Mouse (Mus musculus): ENCODE measurements around the gene 2610021A01Rik. TPM values are rescaled to one million over a fixed set of nuclear protein-coding genes. Genes with fewer than 3 reads are reported as not detected.
A peak's percentile ranks its signal among the peaks of the same experiment; 100 is the strongest.
"Not testable (repeated sequence)": the region's sequence is repeated elsewhere in the genome, so short reads cannot be mapped to it uniquely, and the experiment has no call there.

2610021A01Rik gene
- polyA plus RNA-seq (2012; rRNA removed) = 13.2 and 13.6 TPM in 2 replicates

GRCm38 (mm10) chr7:41599034-41599813, at the start of gene 2610021A01Rik:
Gene 2610021A01Rik, plus strand, starts transcription at chr7:41599230.
- DNase-seq (ENCODE audit: extremely low spot score in 1 of 2, low spot score in 1 of 2) = peak; percentile 89 to 96

GRCm38 (mm10) chr7:41560681-41561080, 38.3 kb upstream of the 2610021A01Rik start:
- no peak for DNase-seq (ENCODE audit: extremely low spot score in 1 of 2, low spot score in 1 of 2)

GRCm38 (mm10) chr7:41573562-41573961, 25.5 kb upstream of the 2610021A01Rik start, which contains the start of gene Gm6871:
Gene Gm6871, minus strand, starts transcription at chr7:41573662.
- not testable (repeated sequence) for DNase-seq (ENCODE audit: extremely low spot score in 1 of 2, low spot score in 1 of 2)

- DNase-seq (ENCODE audit: extremely low spot score in 1 of 2, low spot score in 1 of 2) = no peak
These were observed 21.1 kb upstream of the 2610021A01Rik start for GRCm38 (mm10) chr7:41577956-41578355.

- DNase-seq (ENCODE audit: extremely low spot score in 1 of 2, low spot score in 1 of 2) = no peak
These were observed 17.0 kb upstream of the 2610021A01Rik start for GRCm38 (mm10) chr7:41582028-41582427.

- not testable (repeated sequence) for DNase-seq (ENCODE audit: extremely low spot score in 1 of 2, low spot score in 1 of 2)
These were observed 11.2 kb upstream of the 2610021A01Rik start for GRCm38 (mm10) chr7:41587831-41588230.

GRCm38 (mm10) chr7:41598615-41599014, 415 bp upstream of the 2610021A01Rik start:
- no peak for DNase-seq (ENCODE audit: extremely low spot score in 1 of 2, low spot score in 1 of 2)

- no peak for DNase-seq (ENCODE audit: extremely low spot score in 1 of 2, low spot score in 1 of 2)
These were observed 1.0 kb downstream of the 2610021A01Rik start for GRCm38 (mm10) chr7:41599932-41600548.

- no peak for DNase-seq (ENCODE audit: extremely low spot score in 1 of 2, low spot score in 1 of 2)
These were observed 12.6 kb downstream of the 2610021A01Rik start for GRCm38 (mm10) chr7:41611654-41612053.

GRCm38 (mm10) chr7:41616241-41616640, 17.2 kb downstream of the 2610021A01Rik start:
- not testable (repeated sequence) for DNase-seq (ENCODE audit: extremely low spot score in 1 of 2, low spot score in 1 of 2)

- DNase-seq (ENCODE audit: extremely low spot score in 1 of 2, low spot score in 1 of 2) = peak; percentile 97 to 98
These were observed 33.6 kb downstream of the 2610021A01Rik start, which contains the start of gene Zfp788 for GRCm38 (mm10) chr7:41632409-41633220. Gene Zfp788, plus strand, starts transcription at chr7:41633203.

GRCm38 (mm10) chr7:41633221-41633984, 34.4 kb downstream of the 2610021A01Rik start:
- DNase-seq (ENCODE audit: extremely low spot score in 1 of 2, low spot score in 1 of 2) = peak; percentile 93 to 95

- not testable (repeated sequence) for DNase-seq (ENCODE audit: extremely low spot score in 1 of 2, low spot score in 1 of 2)
These were observed 75.3 kb downstream of the 2610021A01Rik start for GRCm38 (mm10) chr7:41674326-41674725.

Other genes starting within 250 kb of the 2610021A01Rik start
- gene AI987944, start 205.9 kb upstream of the 2610021A01Rik start, polyA plus RNA-seq (2012; rRNA removed) = 8.0 and 8.4 TPM in 2 replicates
- gene Vmn2r57, start 150.5 kb upstream of the 2610021A01Rik start, polyA plus RNA-seq (2012; rRNA removed) = 0.86 TPM in 2 replicates
- 0.21 and 0.32 TPM in 2 replicates for gene Gm20449, start 99.8 kb upstream of the 2610021A01Rik start, polyA plus RNA-seq (2012; rRNA removed)
- 7.4 and 7.5 TPM in 2 replicates for gene AW146154, start 99.3 kb upstream of the 2610021A01Rik start, polyA plus RNA-seq (2012; rRNA removed)
- not detected in 2 replicates for gene Gm6871, start 25.6 kb upstream of the 2610021A01Rik start, polyA plus RNA-seq (2012; rRNA removed)
- 18.6 and 21.1 TPM in 2 replicates for gene Zfp788, start 34.0 kb downstream of the 2610021A01Rik start, polyA plus RNA-seq (2012; rRNA removed)